In the genomic region with DNA sequence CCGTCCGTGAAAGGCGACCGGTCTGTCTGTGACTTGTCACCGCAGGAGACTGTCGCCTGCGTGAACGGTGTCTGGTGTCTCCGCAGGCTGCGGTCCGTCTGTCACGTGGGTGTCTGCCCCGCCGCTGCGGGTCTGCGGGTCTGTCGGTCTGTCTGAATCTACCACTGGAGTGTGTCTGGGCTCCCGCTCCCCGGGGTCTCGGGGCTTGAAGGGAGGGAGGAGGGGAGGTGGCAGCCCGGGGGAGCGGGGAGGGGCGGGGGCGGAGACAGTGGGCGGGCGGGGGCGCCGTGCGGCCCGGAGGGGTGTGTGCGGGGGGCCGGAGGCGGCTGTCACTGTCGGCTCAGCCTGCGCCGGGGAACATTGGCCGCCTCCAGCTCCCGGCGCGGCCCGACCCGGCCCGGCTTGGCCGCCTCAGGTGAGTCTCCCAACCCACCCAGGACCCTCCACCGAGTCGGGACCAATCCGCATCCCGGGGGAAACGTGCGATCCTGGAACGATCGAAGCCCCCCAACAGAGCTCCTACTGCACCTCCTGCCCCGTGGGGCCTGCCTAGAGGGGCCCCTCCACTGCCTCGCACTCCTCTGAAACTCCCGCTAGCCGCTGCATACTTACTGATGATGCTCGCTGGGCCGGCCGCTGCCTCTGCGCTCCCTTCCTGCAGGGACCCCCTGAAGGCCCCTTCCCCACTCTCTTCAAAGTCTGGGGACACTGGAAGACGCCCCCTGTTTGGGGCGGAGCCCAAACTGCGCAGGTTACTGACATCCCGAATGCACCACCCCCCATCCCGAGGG, we compare ENCODE assay signal across 7 mouse cellular contexts. TPM values are rescaled to one million over a fixed set of nuclear protein-coding genes. Genes with fewer than 3 reads are reported as not detected.
DNase-seq lines count a peak whose midpoint lies in the region; ATAC-seq and TF ChIP-seq lines count a peak whose summit lies in the region.

No protein-coding gene starts in this region.

- no peak overlapping the region for H3K27ac ChIP-seq in lung, embryonic 16.5 days (ENCODE audit: low read length)
- peak overlapping the region; percentile 89 for H3K27ac ChIP-seq in heart, embryonic 11.5 days (ENCODE audit: low read depth, low read length)
- H3K27ac ChIP-seq in midbrain, postnatal 0 days (ENCODE audit: low read depth, low read length) = peak overlapping the region; percentile 82

- H3K27me3 ChIP-seq in lung, embryonic 16.5 days (ENCODE audit: control insufficient read depth, insufficient read depth, low read depth, low read length) = peaks cover 40% of the 10 kb centered on the region
- H3K27me3 ChIP-seq in heart, embryonic 11.5 days (ENCODE audit: control insufficient read depth, insufficient read depth, low read length) = peaks cover 47% of the 10 kb centered on the region
- H3K27me3 ChIP-seq in midbrain, postnatal 0 days (ENCODE audit: insufficient read depth, low read length) = peaks cover 3% of the 10 kb centered on the region; the same call in 1 of the 2 replicates

- H3K4me1 ChIP-seq in lung, embryonic 16.5 days (replicated peaks; ENCODE audit: control insufficient read depth, insufficient read depth, low read length) = peaks cover 23% of the 10 kb centered on the region
- peaks cover 34% of the 10 kb centered on the region for H3K4me1 ChIP-seq in heart, embryonic 11.5 days (ENCODE audit: control insufficient read depth, insufficient read depth, low read length)
- peaks cover 3% of the 10 kb centered on the region for H3K4me1 ChIP-seq in midbrain, postnatal 0 days (ENCODE audit: insufficient read depth, low read length)

- H3K36me3 ChIP-seq in lung, embryonic 16.5 days (ENCODE audit: control insufficient read depth, insufficient read depth, low read length) = no peaks in the 10 kb centered on the region
- no peaks in the 10 kb centered on the region for H3K36me3 ChIP-seq in heart, embryonic 11.5 days (ENCODE audit: control insufficient read depth, insufficient read depth, low read length)
- H3K36me3 ChIP-seq in midbrain, postnatal 0 days (ENCODE audit: insufficient read depth, low read length) = no peaks in the 10 kb centered on the region

- H3K4me2 ChIP-seq in lung, embryonic 16.5 days (ENCODE audit: low read depth, low read length) = peak overlapping the region; percentile 67
- H3K4me2 ChIP-seq in heart, embryonic 11.5 days = peak overlapping the region; percentile 87
- H3K4me2 ChIP-seq in midbrain, postnatal 0 days (ENCODE audit: low read depth, low read length, poor library complexity, severe bottlenecking) = peak overlapping the region; percentile 92

- H3K4me3 ChIP-seq in lung, embryonic 16.5 days (ENCODE audit: low read length) = peak overlapping the region; percentile 42
- peak overlapping the region; percentile 52 for H3K4me3 ChIP-seq in heart, embryonic 11.5 days (ENCODE audit: low read depth, low read length)
- H3K4me3 ChIP-seq in midbrain, postnatal 0 days (ENCODE audit: low read depth, low read length) = peak overlapping the region; percentile 65

- no peak for DNase-seq in lung, postnatal 25 days (ENCODE audit: low spot score)
- peak; percentile 85 for DNase-seq in cerebellum, adult 9-11 months
- DNase-seq in layer of hippocampus, postnatal 36 days = peak; percentile 57 to 61
- DNase-seq in midbrain, postnatal 0 days (ENCODE audit: low spot score) = peak; percentile 35
- DNase-seq in urinary bladder, postnatal 36 days (ENCODE audit: low spot score in 2 of 2) = no peak

- under 1% methylated on average over 54 of the region's 65 CpGs for WGBS in lung, embryonic 16.5 days
- WGBS in heart, embryonic 11.5 days (ENCODE audit: insufficient replicate concordance) = under 1% methylated on average over 58 of the region's 65 CpGs
- under 1% methylated on average over 34 of the region's 65 CpGs for WGBS in midbrain, postnatal 0 days

- H3K9ac ChIP-seq in lung, embryonic 16.5 days (ENCODE audit: low read length) = peak overlapping the region; percentile 58
- peak overlapping the region; percentile 78 for H3K9ac ChIP-seq in heart, embryonic 11.5 days (ENCODE audit: low read depth, low read length)
- peak overlapping the region; percentile 83 for H3K9ac ChIP-seq in midbrain, postnatal 0 days (replicated peaks; ENCODE audit: low read length, poor library complexity, severe bottlenecking)

- H3K9me3 ChIP-seq in lung, embryonic 16.5 days (ENCODE audit: control insufficient read depth, low read length) = no peaks in the 10 kb centered on the region
- no peaks in the 10 kb centered on the region; the same call in 1 of the 2 replicates for H3K9me3 ChIP-seq in heart, embryonic 11.5 days (replicated peaks; ENCODE audit: control insufficient read depth, low read length)
- H3K9me3 ChIP-seq in midbrain, postnatal 0 days (ENCODE audit: low read length) = no peaks in the 10 kb centered on the region

- no peak for TF ChIP-seq CTCF in midbrain, postnatal 0 days (IDR thresholded peaks at IDR 0.05)

- ATAC-seq in lung, embryonic 16.5 days (ENCODE audit: low read depth) = peak; percentile 14
- ATAC-seq in heart, embryonic 11.5 days (replicated peaks; ENCODE audit: insufficient number of reproducible peaks, low FRiP score, low TSS enrichment) = no peak
- ATAC-seq in midbrain, postnatal 0 days (ENCODE audit: low FRiP score) = 0 out of 2 replicates have a peak, but pooled peaks have one; percentile 2

RNA-seq across cellular contexts. Expression of gene Ache, which starts 0.8 kb away (rescaled TPM):
- polyA plus RNA-seq in lung, embryonic 16.5 days (2015; fragmentation: Nextera tagmentation; extraction: Ambion mirVana) = 1.9 and 2.6 TPM in 2 replicates
- 20.3 and 22.2 TPM in 2 replicates for polyA plus RNA-seq in heart, embryonic 11.5 days (2014; fragmentation: Nextera tagmentation; extraction: Ambion mirVana)
- 10 to 100 TPM; 57.1 to 62.7 TPM for total RNA-seq in layer of hippocampus, postnatal 36 days (2021)
- 168 and 174 TPM in 2 replicates for total RNA-seq in midbrain, postnatal 0 days (2014; rRNA removed)
- polyA plus RNA-seq in midbrain, postnatal 0 days (2015; fragmentation: Nextera tagmentation; extraction: Ambion mirVana) = 132 and 148 TPM in 2 replicates

RNA-seq across cellular contexts. Expression of gene Ufsp1, which starts 6.3 kb away (rescaled TPM):
- polyA plus RNA-seq in lung, embryonic 16.5 days (2015; fragmentation: Nextera tagmentation; extraction: Ambion mirVana) = 5.1 and 5.6 TPM in 2 replicates
- 9.1 and 10.3 TPM in 2 replicates for polyA plus RNA-seq in heart, embryonic 11.5 days (2014; fragmentation: Nextera tagmentation; extraction: Ambion mirVana)
- 10 to 100 TPM in 1 of 2 experiments, 1 to 10 TPM in 1; 8.6 to 12.2 TPM for total RNA-seq in layer of hippocampus, postnatal 36 days (2021)
- 24.5 and 29.3 TPM in 2 replicates for total RNA-seq in midbrain, postnatal 0 days (2014; rRNA removed)
- 35.0 and 41.2 TPM in 2 replicates for polyA plus RNA-seq in midbrain, postnatal 0 days (2015; fragmentation: Nextera tagmentation; extraction: Ambion mirVana)

RNA-seq across cellular contexts. Expression of gene Srrt, which starts 19.3 kb away (rescaled TPM):
- 141 and 144 TPM in 2 replicates for polyA plus RNA-seq in lung, embryonic 16.5 days (2015; fragmentation: Nextera tagmentation; extraction: Ambion mirVana)
- polyA plus RNA-seq in heart, embryonic 11.5 days (2014; fragmentation: Nextera tagmentation; extraction: Ambion mirVana) = 92.0 and 96.9 TPM in 2 replicates
- total RNA-seq in layer of hippocampus, postnatal 36 days (2021) = 100 to 1,000 TPM; 209 to 228 TPM
- total RNA-seq in midbrain, postnatal 0 days (2014; rRNA removed) = 112 and 114 TPM in 2 replicates
- polyA plus RNA-seq in midbrain, postnatal 0 days (2015; fragmentation: Nextera tagmentation; extraction: Ambion mirVana) = 53.4 and 56.4 TPM in 2 replicates

RNA-seq across cellular contexts. Expression of gene Trip6, which starts 26.1 kb away (rescaled TPM):
- 90.5 and 94.0 TPM in 2 replicates for polyA plus RNA-seq in lung, embryonic 16.5 days (2015; fragmentation: Nextera tagmentation; extraction: Ambion mirVana)
- 36.7 and 41.1 TPM in 2 replicates for polyA plus RNA-seq in heart, embryonic 11.5 days (2014; fragmentation: Nextera tagmentation; extraction: Ambion mirVana)
- total RNA-seq in layer of hippocampus, postnatal 36 days (2021) = 1 to 10 TPM; 5.8 to 6.9 TPM
- 11.6 and 17.5 TPM in 2 replicates for total RNA-seq in midbrain, postnatal 0 days (2014; rRNA removed)
- polyA plus RNA-seq in midbrain, postnatal 0 days (2015; fragmentation: Nextera tagmentation; extraction: Ambion mirVana) = 10.3 and 10.9 TPM in 2 replicates

RNA-seq across cellular contexts. Expression of gene Slc12a9, which starts 45.2 kb away (rescaled TPM):
- polyA plus RNA-seq in lung, embryonic 16.5 days (2015; fragmentation: Nextera tagmentation; extraction: Ambion mirVana) = 11.6 and 12.5 TPM in 2 replicates
- polyA plus RNA-seq in heart, embryonic 11.5 days (2014; fragmentation: Nextera tagmentation; extraction: Ambion mirVana) = 5.1 and 5.6 TPM in 2 replicates
- 10 to 100 TPM; 27.4 to 28.3 TPM for total RNA-seq in layer of hippocampus, postnatal 36 days (2021)
- 28.9 and 30.4 TPM in 2 replicates for total RNA-seq in midbrain, postnatal 0 days (2014; rRNA removed)
- 27.0 and 27.8 TPM in 2 replicates for polyA plus RNA-seq in midbrain, postnatal 0 days (2015; fragmentation: Nextera tagmentation; extraction: Ambion mirVana)

Comparison
In these comparisons a context has a peak if more than half of its experiments do, and no peak if none do; other contexts are left out.
1. DNase-seq: peak in cerebellum, adult 9-11 months (single experiment), layer of hippocampus, postnatal 36 days (2 of 2) and midbrain, postnatal 0 days (single experiment); none in lung, postnatal 25 days (single experiment) and urinary bladder, postnatal 36 days (0 of 2).
2. Peak in every context shown above with its lines, with median percentiles within 50 percentile points of each other: H3K4me2 ChIP-seq, H3K4me3 ChIP-seq and H3K9ac ChIP-seq.